ENCODE assay signal across 1 mouse cellular context in the genomic region with DNA sequence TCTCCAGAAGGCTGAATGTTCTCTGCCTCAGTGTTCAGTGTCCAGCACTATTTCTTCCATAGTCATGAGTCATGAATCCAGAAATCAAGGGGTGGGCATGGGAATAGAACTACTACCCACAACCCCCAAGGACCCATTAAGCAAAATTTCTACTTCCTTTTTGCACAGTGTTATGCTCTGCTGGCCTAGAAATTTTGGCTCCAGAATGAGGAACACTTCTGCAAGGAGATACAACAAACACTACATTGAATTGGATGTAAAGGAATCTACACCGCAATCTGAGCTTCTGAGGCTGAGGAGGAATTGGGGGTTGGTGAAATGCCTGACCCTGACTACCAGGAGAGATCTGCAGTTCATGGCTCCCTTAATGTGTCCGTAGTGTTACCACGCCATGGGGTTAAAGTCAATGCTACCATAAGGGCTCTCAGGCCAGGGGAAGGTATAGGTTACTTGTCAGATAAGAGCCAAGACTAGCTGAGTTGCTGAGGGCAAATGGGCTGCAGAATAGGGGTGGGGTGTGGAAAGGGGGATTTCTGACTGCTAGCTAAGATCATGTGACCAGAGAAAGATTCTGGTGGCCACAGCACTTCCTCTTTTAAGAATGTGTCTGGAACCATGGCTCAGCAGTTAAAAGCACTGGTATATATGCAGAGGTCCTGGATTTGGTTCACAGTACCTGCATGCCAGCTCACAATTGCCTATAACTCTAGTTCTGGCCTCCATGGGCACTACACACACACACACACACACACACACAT.
TF ChIP-seq lines count a peak whose summit lies in the region.

No protein-coding gene starts in this region.

TF ChIP-seq in CH12.LX, 34 proteins besides CTCF, POLR2A, EP300 and RAD21 (continued from another document):
- 0 out of 2 replicates have a peak, but pooled peaks have one; percentile 3 for TF ChIP-seq JUN (IDR thresholded peaks at IDR 0.05; ENCODE audit: insufficient read depth, low read depth, low read length)
- TF ChIP-seq USF2 (conservative IDR thresholded peaks at IDR 0.05; ENCODE audit: low read depth, low read length), result peak; percentile 88
- no peak for TF ChIP-seq ZKSCAN1 (IDR thresholded peaks at IDR 0.05; ENCODE audit: borderline replicate concordance, low read depth, low read length)
- TF ChIP-seq MAFK (IDR thresholded peaks at IDR 0.05; ENCODE audit: insufficient replicate concordance, low read length), result peak; percentile 81
- peak; percentile 54 for TF ChIP-seq HCFC1 (IDR thresholded peaks at IDR 0.05; ENCODE audit: low read depth, low read length)
- peak; percentile 74 for TF ChIP-seq MEF2A (IDR thresholded peaks at IDR 0.05; ENCODE audit: borderline replicate concordance, low read depth, low read length)
- TF ChIP-seq ZMIZ1 (IDR thresholded peaks at IDR 0.05; ENCODE audit: low read depth, low read length), result 0 out of 2 replicates have a peak, but pooled peaks have one; percentile 61
- TF ChIP-seq MXI1 (IDR thresholded peaks at IDR 0.05; ENCODE audit: low read depth, low read length), result peak; percentile 46; the same call in 1 of the 2 replicates
- TF ChIP-seq MAZ (IDR thresholded peaks at IDR 0.05; ENCODE audit: low read depth, low read length), result peak; percentile 36; the same call in 1 of the 2 replicates
- no peak for TF ChIP-seq ZC3H11A (IDR thresholded peaks at IDR 0.05; ENCODE audit: low read depth, low read length)
- TF ChIP-seq JUND (conservative IDR thresholded peaks at IDR 0.05; ENCODE audit: low read depth, low read length), result no peak
- TF ChIP-seq ZNF384 (IDR thresholded peaks at IDR 0.05; ENCODE audit: low read depth, low read length), result no peak
- peak; percentile 89 for TF ChIP-seq USF1 (IDR thresholded peaks at IDR 0.05; ENCODE audit: low read depth, low read length)
- peak; percentile 83 for TF ChIP-seq BHLHE40 (IDR thresholded peaks at IDR 0.05; ENCODE audit: low read depth, low read length)
- TF ChIP-seq NELFE (IDR thresholded peaks at IDR 0.05; ENCODE audit: low read depth, low read length), result peak; percentile 39; the same call in 1 of the 2 replicates
- TF ChIP-seq ETS1 (conservative IDR thresholded peaks at IDR 0.05; ENCODE audit: low read depth, low read length), result peak; percentile 72
- no peak; the same call in 1 of the 2 replicates for TF ChIP-seq CHD1 (IDR thresholded peaks at IDR 0.05; ENCODE audit: low read depth, low read length)
- no peak for TF ChIP-seq POLR2AphosphoS2 (IDR thresholded peaks at IDR 0.05; ENCODE audit: low read depth, low read length)
- TF ChIP-seq TCF12 (IDR thresholded peaks at IDR 0.05; ENCODE audit: low read depth, low read length), result peak; percentile 58; the same call in 1 of the 2 replicates
- TF ChIP-seq UBTF (IDR thresholded peaks at IDR 0.05; ENCODE audit: low read depth, low read length), result no peak
- TF ChIP-seq RCOR1 (conservative IDR thresholded peaks at IDR 0.05; ENCODE audit: low read depth, low read length), result no peak
- TF ChIP-seq TBP (conservative IDR thresholded peaks at IDR 0.05; ENCODE audit: low read depth, low read length), result peak; percentile 67
- TF ChIP-seq SMC3 (IDR thresholded peaks at IDR 0.05; ENCODE audit: low read depth, low read length), result peak; percentile 9
- peak; percentile 76 for TF ChIP-seq ELF1 (IDR thresholded peaks at IDR 0.05; ENCODE audit: low read depth, low read length)
- TF ChIP-seq CHD2 (IDR thresholded peaks at IDR 0.05; ENCODE audit: low read length), result peak; percentile 63; the same call in 1 of the 2 replicates
- peak; percentile 88 for TF ChIP-seq MAX (IDR thresholded peaks at IDR 0.05; ENCODE audit: low read length)
- peak; percentile 78; the same call in 1 of the 2 replicates for TF ChIP-seq SIN3A (IDR thresholded peaks at IDR 0.05; ENCODE audit: low read length)
